Mouse (Mus musculus) kidney, embryonic 15.5 days (tissue): ENCODE data around the gene Rragd. TPM values are rescaled to one million over a fixed set of nuclear protein-coding genes. Genes with fewer than 3 reads are reported as not detected.

Source experiments
- ATAC-seq: fragments of 200-750 bp; cut with Nextera tagmentation; replicated peaks from 2 replicates; pipeline ENCODE4 v1.8.0; 2017; ENCODE audit warnings: moderate TSS enrichment; ENCODE audit not compliant: low FRiP score
- H3K27ac ChIP-seq: fragments of 300-500 bp; sonication (generic); 2 replicates; pipeline ENCODE4 v1.5.1; 2015; ENCODE audit warnings: mild to moderate bottlenecking, inconsistent platforms
- H3K27me3 ChIP-seq: fragments of 300-500 bp; sonication (generic); 2 replicates; pipeline ENCODE4 v1.6.1; 2015; ENCODE audit warnings: inconsistent platforms
- H3K36me3 ChIP-seq: fragments of 300-500 bp; sonication (generic); 2 replicates; pipeline ENCODE4 v1.6.1; 2015; ENCODE audit warnings: inconsistent platforms
- H3K4me1 ChIP-seq: fragments of 300-500 bp; sonication (generic); 2 replicates; pipeline ENCODE4 v1.6.1; 2015; ENCODE audit warnings: inconsistent platforms
- H3K4me2 ChIP-seq: fragments of 300-500 bp; sonication (generic); 2 replicates; pipeline ENCODE4 v1.6.1; 2015; ENCODE audit warnings: moderate library complexity, mild to moderate bottlenecking, inconsistent platforms
- H3K4me3 ChIP-seq: fragments of 300-500 bp; sonication (generic); replicated peaks from 2 replicates; pipeline ENCODE4 v1.5.1; 2015; ENCODE audit warnings: mild to moderate bottlenecking, inconsistent platforms
- H3K9ac ChIP-seq: fragments of 300-500 bp; sonication (generic); 2 replicates; pipeline ENCODE4 v1.6.1; 2015; ENCODE audit warnings: mild to moderate bottlenecking, inconsistent platforms
- H3K9me3 ChIP-seq: fragments of 300-500 bp; sonication (generic); replicated peaks from 2 replicates; pipeline ENCODE4 v1.6.1; 2016; ENCODE audit warnings: inconsistent platforms
- WGBS: fragments of 180-500 bp; shearing (Covaris S2); methylation state at CpG from one replicate; pipeline ENCODE4 v1.1.7; 2015; ENCODE audit warnings: mixed read lengths; 5-methylcytosine and 5-hydroxymethylcytosine counted together
- polyA plus RNA-seq: library from polyadenylated mRNA; unstranded; fragments of >200 nt; fragmentation: Nextera tagmentation; extraction: Ambion mirVana; gene quantifications from 2 replicates; pipeline ENCODE4 v1.2.1, GENCODE M21; 2015

The Rragd gene
- polyA plus RNA-seq = 17.6 and 21.1 TPM in 2 replicates

DNA sequence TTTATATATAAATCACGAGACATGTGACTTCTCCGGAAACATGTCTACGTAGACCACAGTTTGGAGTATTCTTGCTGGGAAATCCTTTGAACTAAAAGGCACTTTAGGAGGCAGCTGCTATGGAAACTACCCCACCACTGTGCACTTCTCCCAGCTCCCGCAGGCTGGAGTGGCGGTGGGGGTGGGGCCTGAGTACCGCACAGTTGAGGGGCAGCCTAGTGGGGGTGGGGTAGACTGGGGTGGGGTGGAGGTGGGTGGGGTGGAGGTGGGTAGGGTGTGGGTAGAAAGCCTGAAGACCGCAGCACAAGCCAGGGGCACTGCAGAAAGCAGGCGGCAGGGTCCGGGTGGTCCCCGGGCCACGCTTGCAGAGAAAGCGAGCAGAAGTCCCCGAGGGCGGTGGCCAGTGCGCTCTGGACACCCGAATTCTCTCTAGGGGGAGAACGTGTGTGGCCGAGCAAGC, at the start of gene Rragd:
Gene Rragd, plus strand, starts transcription at position 322 of the 460 bp plus-strand sequence.
- no peaks in the 10 kb centered on the region for H3K36me3 ChIP-seq
- peak within 1 kb of the TSS; percentile 99 for H3K4me2 ChIP-seq
- peaks cover 26% of the 10 kb centered on the region for H3K4me1 ChIP-seq
- no peaks in the 10 kb centered on the region for H3K9me3 ChIP-seq
- WGBS = under 1% methylated on average over 18 of the region's 18 CpGs
- no peaks in the 10 kb centered on the region for H3K27me3 ChIP-seq
- peak within 1 kb of the TSS; percentile 89 for H3K27ac ChIP-seq
- peak; percentile 72 for ATAC-seq
- peak within 1 kb of the TSS; percentile 83 for H3K4me3 ChIP-seq
- H3K9ac ChIP-seq = peak within 1 kb of the TSS; percentile 78

GRCm38 (mm10) chr4:32936762-32937341, 46.0 kb upstream of the Rragd start:
- Histone ChIP-seq H3K9ac (no peak overlapping the region), H3K4me1 (peaks cover 18% of the 10 kb centered on the region), H3K27me3 (no peaks in the 10 kb centered on the region), H3K4me3 (no peak overlapping the region), H3K36me3 (no peaks in the 10 kb centered on the region), H3K27ac (peak overlapping the region; percentile 79), H3K4me2 (peak overlapping the region; percentile 34), H3K9me3 (no peaks in the 10 kb centered on the region)
- WGBS = 22% methylated on average over 9 of the region's 9 CpGs
- peak; percentile 77 for ATAC-seq

GRCm38 (mm10) chr4:32939521-32939920, 43.3 kb upstream of the Rragd start:
- 30% methylated on average over 4 of the region's 4 CpGs for WGBS
- Histone ChIP-seq H3K36me3 (no peaks in the 10 kb centered on the region), H3K9ac (no peak overlapping the region), H3K4me2 (no peak overlapping the region), H3K4me3 (no peak overlapping the region), H3K4me1 (peaks cover 13% of the 10 kb centered on the region), H3K27me3 (no peaks in the 10 kb centered on the region), H3K9me3 (no peaks in the 10 kb centered on the region), H3K27ac (0 out of 2 replicates have a peak overlapping the region, but pooled peaks have one; percentile 7)
- 0 out of 2 replicates have a peak, but pooled peaks have one; percentile 15 for ATAC-seq

GRCm38 (mm10) chr4:32939964-32940363, 42.9 kb upstream of the Rragd start:
- no peak overlapping the region for H3K4me2 ChIP-seq
- no peaks in the 10 kb centered on the region for H3K9me3 ChIP-seq
- H3K9ac ChIP-seq = no peak overlapping the region
- H3K27ac ChIP-seq = 0 out of 2 replicates have a peak overlapping the region, but pooled peaks have one; percentile 7
- H3K4me3 ChIP-seq = no peak overlapping the region
- peaks cover 13% of the 10 kb centered on the region for H3K4me1 ChIP-seq
- no peaks in the 10 kb centered on the region for H3K27me3 ChIP-seq
- 70% methylated on average over 5 of the region's 5 CpGs for WGBS
- ATAC-seq = no peak
- no peaks in the 10 kb centered on the region for H3K36me3 ChIP-seq

GRCm38 (mm10) chr4:32940984-32941383, 41.9 kb upstream of the Rragd start:
- H3K9me3 ChIP-seq = no peaks in the 10 kb centered on the region
- no peak overlapping the region for H3K9ac ChIP-seq
- H3K27ac ChIP-seq = no peak overlapping the region
- H3K36me3 ChIP-seq = no peaks in the 10 kb centered on the region
- H3K4me3 ChIP-seq = no peak overlapping the region
- H3K4me2 ChIP-seq = no peak overlapping the region
- 71% methylated on average over 4 of the region's 4 CpGs for WGBS
- no peak for ATAC-seq
- H3K4me1 ChIP-seq = peaks cover 13% of the 10 kb centered on the region
- no peaks in the 10 kb centered on the region for H3K27me3 ChIP-seq

GRCm38 (mm10) chr4:32947631-32948030, 35.2 kb upstream of the Rragd start:
- peaks cover 27% of the 10 kb centered on the region for H3K4me1 ChIP-seq
- 0 out of 2 replicates have a peak overlapping the region, but pooled peaks have one; percentile 23 for H3K4me2 ChIP-seq
- H3K27me3 ChIP-seq = peaks cover 11% of the 10 kb centered on the region
- no peak overlapping the region for H3K27ac ChIP-seq
- H3K9ac ChIP-seq = no peak overlapping the region
- no peak overlapping the region for H3K4me3 ChIP-seq
- H3K36me3 ChIP-seq = no peaks in the 10 kb centered on the region
- WGBS = 30% methylated on average over 4 of the region's 4 CpGs
- no peaks in the 10 kb centered on the region for H3K9me3 ChIP-seq
- no peak for ATAC-seq

GRCm38 (mm10) chr4:32948696-32949095, 34.1 kb upstream of the Rragd start:
- H3K9ac ChIP-seq = no peak overlapping the region
- no peak overlapping the region for H3K4me3 ChIP-seq
- peaks cover 11% of the 10 kb centered on the region for H3K27me3 ChIP-seq
- 45% methylated on average over 10 of the region's 10 CpGs for WGBS
- no peak overlapping the region for H3K27ac ChIP-seq
- H3K4me1 ChIP-seq = peaks cover 31% of the 10 kb centered on the region
- no peaks in the 10 kb centered on the region for H3K36me3 ChIP-seq
- no peak overlapping the region; the same call in 1 of the 2 replicates for H3K4me2 ChIP-seq
- no peak for ATAC-seq
- H3K9me3 ChIP-seq = no peaks in the 10 kb centered on the region

DNA sequence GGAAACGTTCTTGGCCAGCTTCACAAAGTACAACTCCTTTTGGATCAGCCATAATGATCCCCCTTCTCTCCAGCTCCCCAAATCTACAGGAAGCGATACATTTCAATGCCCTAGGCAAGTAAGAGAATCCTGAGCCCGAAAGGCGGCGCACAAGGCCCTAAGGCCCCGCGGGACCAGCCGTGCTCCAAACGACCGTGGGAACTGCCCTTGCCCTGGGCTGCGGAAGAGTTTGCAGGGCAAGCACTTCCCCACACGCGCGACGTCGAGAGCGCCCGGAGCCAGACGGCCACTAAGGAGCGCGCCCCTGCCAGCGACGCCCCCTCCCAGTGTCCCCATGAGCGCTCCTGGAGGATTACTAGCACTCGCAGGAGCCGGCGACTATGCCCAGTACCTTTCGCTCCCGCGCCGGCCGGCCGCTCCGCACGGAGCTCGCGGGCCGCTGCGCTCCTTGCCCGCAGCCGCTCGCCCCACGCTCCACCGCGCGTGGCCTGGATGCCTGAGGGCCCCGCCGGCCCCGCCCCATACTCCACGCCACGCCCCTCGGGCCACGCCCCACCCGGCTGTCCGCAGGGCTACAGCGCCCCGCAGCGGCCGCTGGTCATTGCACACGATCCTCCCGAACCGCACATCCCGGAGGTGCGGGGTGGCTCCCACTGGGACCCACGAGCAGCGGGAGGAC, 32.3 kb upstream of the Rragd start, which contains the start of gene Ankrd6:
Gene Ankrd6, minus strand, starts transcription at position 486 of the 679 bp plus-strand sequence.
- peak within 1 kb of the TSS; percentile 86 for H3K4me3 ChIP-seq
- WGBS = under 1% methylated on average over 65 of the region's 66 CpGs
- H3K9me3 ChIP-seq = no peaks in the 10 kb centered on the region

GRCm38 (mm10) chr4:32951035-32951940, 31.5 kb upstream of the Rragd start:
- Histone ChIP-seq H3K27me3 (peaks cover 11% of the 10 kb centered on the region), H3K27ac (no peak overlapping the region), H3K9ac (peak overlapping the region; percentile 69), H3K4me2 (peak overlapping the region; percentile 98), H3K9me3 (no peaks in the 10 kb centered on the region), H3K4me1 (peaks cover 31% of the 10 kb centered on the region), H3K36me3 (no peaks in the 10 kb centered on the region), H3K4me3 (peak overlapping the region; percentile 86)
- peak; percentile 49 for ATAC-seq
- 4% methylated on average over 34 of the region's 34 CpGs for WGBS

More for the DNA sequence above, 32.3 kb upstream of the Rragd start, which contains the start of gene Ankrd6:
- H3K9ac ChIP-seq = peak within 1 kb of the TSS; percentile 69
- H3K36me3 ChIP-seq = no peaks in the 10 kb centered on the region
- peaks cover 11% of the 10 kb centered on the region for H3K27me3 ChIP-seq
- H3K27ac ChIP-seq = peak within 1 kb of the TSS; percentile 41; the same call in 1 of the 2 replicates
- peak; percentile 93 for ATAC-seq
- peaks cover 31% of the 10 kb centered on the region for H3K4me1 ChIP-seq
- peak within 1 kb of the TSS; percentile 98 for H3K4me2 ChIP-seq

- ATAC-seq = no peak
- 6% methylated on average over 7 of the region's 7 CpGs for WGBS
- Histone ChIP-seq H3K9ac (no peak overlapping the region), H3K9me3 (no peaks in the 10 kb centered on the region), H3K36me3 (no peaks in the 10 kb centered on the region), H3K4me2 (peak overlapping the region; percentile 98), H3K27ac (no peak overlapping the region), H3K4me1 (peaks cover 26% of the 10 kb centered on the region), H3K4me3 (peak overlapping the region; percentile 86), H3K27me3 (peaks cover 11% of the 10 kb centered on the region)
Measured at GRCm38 (mm10) chr4:32952681-32953080, 30.2 kb upstream of the Rragd start.

DNA sequence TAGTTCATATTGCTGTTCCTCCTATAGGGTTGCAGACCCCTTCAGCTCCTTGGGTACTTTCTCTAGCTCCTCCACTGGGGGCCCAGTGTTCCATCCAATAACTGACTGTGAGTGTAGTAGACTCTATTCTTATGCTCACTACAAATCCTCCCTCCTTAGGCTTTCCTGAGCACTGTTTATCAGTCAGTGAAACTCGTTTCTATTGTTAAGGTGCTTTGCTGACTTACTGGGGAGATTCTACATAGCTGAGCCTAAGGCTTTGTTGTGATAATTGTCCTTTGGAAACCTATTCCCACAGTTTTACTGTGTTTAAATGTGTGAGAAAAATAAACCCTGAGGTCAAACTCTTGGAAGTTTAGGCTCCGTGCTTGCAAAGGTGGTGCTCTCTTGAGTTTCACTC, 26.4 kb upstream of the Rragd start:
- H3K9ac ChIP-seq = no peak overlapping the region
- H3K4me3 ChIP-seq = no peak overlapping the region
- WGBS = 47% methylated on average over 2 of the region's 2 CpGs
- H3K27ac ChIP-seq = no peak overlapping the region
- H3K27me3 ChIP-seq = peaks cover 4% of the 10 kb centered on the region; the same call in 1 of the 2 replicates
- no peaks in the 10 kb centered on the region for H3K36me3 ChIP-seq
- H3K4me1 ChIP-seq = peaks cover 16% of the 10 kb centered on the region
- no peak for ATAC-seq
- no peak overlapping the region for H3K4me2 ChIP-seq
- H3K9me3 ChIP-seq = no peaks in the 10 kb centered on the region
